Mouse (Mus musculus) hematopoietic stem cell, adult 5-6 weeks (primary cell): ENCODE data around the gene Akap1. TPM values are rescaled to one million over a fixed set of nuclear protein-coding genes. Genes with fewer than 3 reads are reported as not detected.
"Not testable (repeated sequence)": the region's sequence is repeated elsewhere in the genome, so short reads cannot be mapped to it uniquely, and the experiment has no call there.

Source experiments
- ATAC-seq, 2 experiments: fragments of 125-278 bp in 1 of 2; replicated peaks in 1 of 2; 2 replicates each; pipeline ENCODE4 v1.8.0; 2016 to 2017; ENCODE audit warnings: inconsistent platforms in 2 of 2, mild to moderate bottlenecking in 2 of 2, moderate number of reproducible peaks in 2 of 2, low read depth in 1 of 2, moderate TSS enrichment in 1 of 2; ENCODE audit not compliant: low FRiP score in 2 of 2, poor library complexity in 2 of 2, severe bottlenecking in 2 of 2, insufficient read depth in 1 of 2, low TSS enrichment in 1 of 2
- total RNA-seq: library from RNA; stranded (forward); fragments of 172-1452, 232-1000 nt; gene quantifications from 2 replicates; pipeline ENCODE4 v1.2.3, GENCODE M21; 2017

Akap1 gene
- total RNA-seq, 1 experiment from 2014 or later, result 22.4 TPM

- not testable (repeated sequence) for ATAC-seq
These were observed 27.1 kb upstream of the Akap1 start for GRCm38 (mm10) chr11:88891446-88891845.

GRCm38 (mm10) chr11:88890904-88891303 lies 26.5 kb upstream of the Akap1 start:
- not testable (repeated sequence) for ATAC-seq

GRCm38 (mm10) chr11:88888996-88889395 lies 24.6 kb upstream of the Akap1 start:
- ATAC-seq, result no peak

- ATAC-seq, result no peak
These were observed 20.1 kb upstream of the Akap1 start for GRCm38 (mm10) chr11:88884376-88885065.

- no peak for ATAC-seq
These were observed 13.6 kb upstream of the Akap1 start for GRCm38 (mm10) chr11:88878011-88878410.

- no peak; a peak in 1 of 4 replicates for ATAC-seq
These were observed 9.3 kb upstream of the Akap1 start for GRCm38 (mm10) chr11:88873667-88874030.

GRCm38 (mm10) chr11:88873027-88873666 lies 8.8 kb upstream of the Akap1 start:
- no peak for ATAC-seq

- ATAC-seq, result no peak
These were observed 5.1 kb upstream of the Akap1 start for GRCm38 (mm10) chr11:88869443-88869842.

GRCm38 (mm10) chr11:88863904-88864457 lies 405 bp downstream of the Akap1 start:
- ATAC-seq, result peak in 1 of 2 experiments; percentile 9; a peak in 1 of 4 replicates

- ATAC-seq, result peak in 1 of 2 experiments; percentile 6; a peak in 1 of 4 replicates
These were observed 1.1 kb downstream of the Akap1 start for GRCm38 (mm10) chr11:88863071-88863903.

- ATAC-seq, result no peak
These were observed 2.0 kb downstream of the Akap1 start for GRCm38 (mm10) chr11:88862355-88862754.

- ATAC-seq, result no peak
These were observed 3.3 kb downstream of the Akap1 start for GRCm38 (mm10) chr11:88861060-88861459.

- no peak for ATAC-seq
These were observed 3.7 kb downstream of the Akap1 start for GRCm38 (mm10) chr11:88860641-88861040.

- no peak for ATAC-seq
These were observed 6.9 kb downstream of the Akap1 start for GRCm38 (mm10) chr11:88857311-88858005.

- ATAC-seq, result no peak
These were observed 8.0 kb downstream of the Akap1 start for GRCm38 (mm10) chr11:88856383-88856782.

- ATAC-seq, result no peak
These were observed 8.6 kb downstream of the Akap1 start for GRCm38 (mm10) chr11:88855795-88856194.

- ATAC-seq, result no peak
These were observed 10.8 kb downstream of the Akap1 start for GRCm38 (mm10) chr11:88853588-88853987.
